Mouse (Mus musculus) heart, postnatal 0 days (tissue): ENCODE data around the gene Otud7b.

ENCODE experiments used
- CTCF ChIP-seq: IDR thresholded peaks from 2 replicates; pipeline ENCODE4 v1.5.1; 2016; ENCODE audit warnings: antibody characterized with exemption, control low read depth, low read depth
- EP300 ChIP-seq: IDR thresholded peaks from 2 replicates; pipeline ENCODE4 v1.6.1; 2016; ENCODE audit warnings: antibody characterized with exemption, low read depth

DNA sequence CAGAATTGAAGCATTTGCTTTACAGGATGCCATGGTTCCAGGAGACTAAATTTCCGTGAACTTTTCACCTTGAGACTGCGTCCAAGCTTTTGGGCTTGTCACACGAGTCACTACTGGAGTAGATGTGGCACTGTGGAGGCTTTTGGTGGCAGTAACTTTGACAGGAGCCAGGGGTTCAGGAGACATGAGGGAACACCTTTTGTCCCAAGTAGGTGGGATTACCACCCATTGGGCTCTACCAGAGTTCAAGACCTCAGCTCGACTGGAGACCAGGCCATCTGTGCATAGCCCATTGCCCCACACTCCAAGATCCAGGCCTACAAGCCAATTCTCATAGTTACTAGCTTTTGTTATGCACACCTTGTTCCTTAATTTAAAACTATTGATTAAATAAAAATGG lies 34.1 kb upstream of the Otud7b start:
- no peak for TF ChIP-seq CTCF
- TF ChIP-seq EP300 = no peak
